Mouse (Mus musculus): Measurements from ENCODE around the gene Dmrtc1c1.
"Not testable (repeated sequence)": the region's sequence is repeated elsewhere in the genome, so short reads cannot be mapped to it uniquely, and the experiment has no call there.

Gene Dmrtc1c1

DNA sequence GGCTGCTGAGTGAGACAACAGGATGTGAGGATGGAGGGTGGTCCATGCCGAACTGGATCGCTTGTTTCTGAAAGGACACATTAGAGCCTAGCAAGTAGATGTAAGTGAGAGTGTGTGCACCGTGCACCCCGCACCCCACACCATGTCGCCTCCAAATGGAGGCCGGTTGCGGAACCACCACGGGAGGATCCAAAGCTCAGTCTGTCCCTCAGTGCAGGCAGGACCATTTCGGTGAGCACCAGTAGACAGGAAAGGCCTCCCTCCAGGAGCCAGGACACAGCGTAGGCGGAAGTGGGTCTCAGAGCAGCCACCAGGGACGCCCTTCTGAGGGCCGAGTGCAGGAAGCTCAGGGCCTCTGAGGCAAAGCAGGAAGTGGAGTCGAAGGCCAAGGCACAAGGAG is at the start of gene Dmrtc1c1:
TSS of gene Dmrtc1c1 (plus strand) at position 301 of the 400 bp plus-strand sequence.
- DNase-seq = not testable (repeated sequence)

DNA sequence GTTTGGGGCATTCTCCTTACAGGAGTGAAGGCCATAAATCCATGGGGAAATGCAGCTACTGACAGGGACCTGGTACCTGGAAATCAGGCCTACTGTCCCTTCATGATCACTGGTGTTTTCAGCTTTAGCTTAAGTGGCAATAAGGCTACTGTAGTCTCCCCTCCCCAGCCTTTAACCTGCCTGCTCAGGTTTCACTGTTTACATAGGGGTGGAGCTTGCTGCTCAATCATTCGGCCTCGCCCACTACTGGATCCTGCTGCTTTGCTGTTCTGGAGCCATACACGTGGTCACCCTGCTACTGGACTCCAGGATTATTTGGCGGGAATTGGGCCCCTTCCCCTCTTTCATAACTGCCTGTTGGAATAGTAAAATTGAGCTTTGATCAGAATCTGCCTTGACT is 36.9 kb upstream of the Dmrtc1c1 start:
- no peak for DNase-seq

DNA sequence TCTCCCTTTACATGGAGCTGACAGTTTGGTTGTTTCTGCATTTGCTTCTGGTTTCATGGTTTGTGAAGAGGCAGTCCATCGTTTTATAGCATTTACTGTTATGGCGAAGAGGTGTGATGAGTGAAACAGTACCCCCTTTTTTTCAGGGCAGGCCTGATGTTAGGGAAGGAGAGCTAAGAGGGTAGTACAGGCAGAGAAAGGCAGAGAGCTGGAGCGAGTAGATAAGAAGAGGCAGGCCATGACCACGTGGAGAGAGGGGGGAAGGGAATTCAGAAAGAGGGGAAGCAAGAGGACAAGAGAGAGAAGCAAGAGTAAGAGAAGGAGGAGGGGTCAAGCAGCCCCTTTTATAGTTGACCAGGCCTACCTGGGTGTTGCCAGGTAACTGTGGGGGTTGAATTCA is 9.5 kb downstream of the Dmrtc1c1 start:
- no peak for DNase-seq

DNA sequence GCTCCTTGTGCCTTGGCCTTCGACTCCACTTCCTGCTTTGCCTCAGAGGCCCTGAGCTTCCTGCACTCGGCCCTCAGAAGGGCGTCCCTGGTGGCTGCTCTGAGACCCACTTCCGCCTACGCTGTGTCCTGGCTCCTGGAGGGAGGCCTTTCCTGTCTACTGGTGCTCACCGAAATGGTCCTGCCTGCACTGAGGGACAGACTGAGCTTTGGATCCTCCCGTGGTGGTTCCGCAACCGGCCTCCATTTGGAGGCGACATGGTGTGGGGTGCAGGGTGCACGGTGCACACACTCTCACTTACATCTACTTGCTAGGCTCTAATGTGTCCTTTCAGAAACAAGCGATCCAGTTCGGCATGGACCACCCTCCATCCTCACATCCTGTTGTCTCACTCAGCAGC is 51.8 kb downstream of the Dmrtc1c1 start, which contains the start of gene Dmrtc1c2:
TSS of gene Dmrtc1c2 (minus strand) at position 101 of the 400 bp plus-strand sequence.
- DNase-seq = not testable (repeated sequence)
